Comparison of ENCODE assay signal across 16 mouse cellular contexts in genomic region chr11:18750080-18750375, GRCm38 (mm10).
DNase-seq lines count a peak whose midpoint lies in the region; ATAC-seq and TF ChIP-seq lines count a peak whose summit lies in the region.
"Had no signal": no experiment of that assay in that cellular context is flagged by ENCODE, and none has a peak within 500 bp of the region (broad histone marks: within the 10 kb centered on the region; RNA-seq: fewer than 3 reads in every experiment).

No protein-coding gene starts in this region.

- peaks cover 45% of the 10 kb centered on the region for H3K4me1 ChIP-seq in liver, embryonic 11.5 days (replicated peaks; ENCODE audit: control insufficient read depth, insufficient read depth, low read length)
- 0 out of 2 replicates have a peak, but pooled peaks cover 4% of the 10 kb centered on the region for H3K4me1 ChIP-seq in liver, postnatal 0 days (ENCODE audit: insufficient read depth)
- peaks cover 33% of the 10 kb centered on the region for H3K4me1 ChIP-seq in intestine, embryonic 15.5 days (replicated peaks)
- peaks cover 6% of the 10 kb centered on the region; the same call in 1 of the 2 replicates for H3K4me1 ChIP-seq in stomach, postnatal 0 days (replicated peaks; ENCODE audit: control insufficient read depth, insufficient read depth)
- H3K4me1 ChIP-seq: limb, embryonic 15.5 days had no signal

- no peak overlapping the region for H3K9ac ChIP-seq in liver, embryonic 11.5 days (ENCODE audit: low read depth, low read length)
- no peak overlapping the region for H3K9ac ChIP-seq in liver, postnatal 0 days (replicated peaks)
- H3K9ac ChIP-seq in intestine, embryonic 15.5 days = no peak overlapping the region
- no peak overlapping the region for H3K9ac ChIP-seq in stomach, postnatal 0 days (ENCODE audit: low read length)
- H3K9ac ChIP-seq: forebrain, postnatal 0 days; limb, embryonic 15.5 days had no signal

- no peak for TF ChIP-seq EP300 in liver, postnatal 0 days (IDR thresholded peaks at IDR 0.05; ENCODE audit: low read depth)
- TF ChIP-seq EP300 in stomach, postnatal 0 days (optimal IDR thresholded peaks at IDR 0.05) = no peak

- no peak overlapping the region for H3K4me3 ChIP-seq in liver, embryonic 11.5 days (ENCODE audit: low read depth, low read length)
- H3K4me3 ChIP-seq in liver, postnatal 0 days (ENCODE audit: low read depth, low read length) = no peak overlapping the region
- H3K4me3 ChIP-seq in intestine, embryonic 15.5 days (replicated peaks) = no peak overlapping the region
- no peak overlapping the region for H3K4me3 ChIP-seq in stomach, postnatal 0 days (ENCODE audit: low read depth, low read length)
- H3K4me3 ChIP-seq: limb, embryonic 15.5 days had no signal

- H3K27ac ChIP-seq in liver, embryonic 11.5 days (ENCODE audit: low read depth, low read length) = no peak overlapping the region
- no peak overlapping the region for H3K27ac ChIP-seq in liver, postnatal 0 days (ENCODE audit: low read depth)
- H3K27ac ChIP-seq in intestine, embryonic 15.5 days = peak overlapping the region; percentile 24; the same call in 1 of the 2 replicates
- peak overlapping the region; percentile 78 for H3K27ac ChIP-seq in stomach, postnatal 0 days (replicated peaks)
- H3K27ac ChIP-seq: limb, embryonic 15.5 days had no signal

- 64% methylated on average over 2 of the region's 2 CpGs for WGBS in liver, embryonic 11.5 days
- 69% methylated on average over 2 of the region's 2 CpGs for WGBS in liver, postnatal 0 days (ENCODE audit: insufficient replicate concordance)
- 45% methylated on average over 2 of the region's 2 CpGs for WGBS in intestine, embryonic 15.5 days
- WGBS in stomach, postnatal 0 days = 27% methylated on average over 2 of the region's 2 CpGs

- H3K9me3 ChIP-seq in liver, embryonic 11.5 days (ENCODE audit: control insufficient read depth, low read length) = no peaks in the 10 kb centered on the region
- no peaks in the 10 kb centered on the region for H3K9me3 ChIP-seq in liver, postnatal 0 days (ENCODE audit: low read length)
- no peaks in the 10 kb centered on the region for H3K9me3 ChIP-seq in intestine, embryonic 15.5 days
- H3K9me3 ChIP-seq in stomach, postnatal 0 days (ENCODE audit: control insufficient read depth, low read length) = no peaks in the 10 kb centered on the region
- H3K9me3 ChIP-seq: limb, embryonic 15.5 days had no signal

- no peak for TF ChIP-seq CTCF in liver, postnatal 0 days (IDR thresholded peaks at IDR 0.05; ENCODE audit: low read depth)
- no peak for TF ChIP-seq CTCF in stomach, postnatal 0 days (IDR thresholded peaks at IDR 0.05; ENCODE audit: low read depth)

- DNase-seq in cerebellum, adult 8-10 months = peak; percentile 33
- no peak for DNase-seq in cerebellum, postnatal 4 days (ENCODE audit: low spot score in 2 of 2)
- no peak for DNase-seq in liver, embryonic 11.5 days (ENCODE audit: low spot score)
- DNase-seq in liver, postnatal 0 days = no peak
- no peak for DNase-seq in stomach, postnatal 0 days (ENCODE audit: low spot score)
- no peak for DNase-seq in testis, postnatal 10 days (ENCODE audit: low spot score)
- DNase-seq: adrenal gland, postnatal 10 days; forebrain, postnatal 0 days; gastrocnemius, postnatal 10 days; kidney, adult 8-10 months; layer of hippocampus, adult 9-11 months; lung, adult 2 months had no signal

- no peaks in the 10 kb centered on the region for H3K36me3 ChIP-seq in liver, embryonic 11.5 days (ENCODE audit: control insufficient read depth, insufficient read depth, low read length)
- H3K36me3 ChIP-seq in liver, postnatal 0 days (replicated peaks; ENCODE audit: insufficient read depth, low read length) = no peaks in the 10 kb centered on the region
- H3K36me3 ChIP-seq in intestine, embryonic 15.5 days = no peaks in the 10 kb centered on the region
- no peaks in the 10 kb centered on the region for H3K36me3 ChIP-seq in stomach, postnatal 0 days (ENCODE audit: control insufficient read depth, insufficient read depth, low read length)
- H3K36me3 ChIP-seq: limb, embryonic 15.5 days had no signal

- H3K4me2 ChIP-seq in liver, embryonic 11.5 days = peak overlapping the region; percentile 28; the same call in 1 of the 2 replicates
- H3K4me2 ChIP-seq in liver, postnatal 0 days (ENCODE audit: low read depth, low read length) = no peak overlapping the region
- no peak overlapping the region for H3K4me2 ChIP-seq in intestine, embryonic 15.5 days (replicated peaks)
- peak overlapping the region; percentile 54; the same call in 1 of the 2 replicates for H3K4me2 ChIP-seq in stomach, postnatal 0 days (replicated peaks; ENCODE audit: low read depth)
- H3K4me2 ChIP-seq: limb, embryonic 15.5 days had no signal

- no peaks in the 10 kb centered on the region for H3K27me3 ChIP-seq in liver, embryonic 11.5 days (replicated peaks; ENCODE audit: control insufficient read depth, insufficient read depth, low read length)
- H3K27me3 ChIP-seq in liver, postnatal 0 days (ENCODE audit: insufficient read depth, low read length) = no peaks in the 10 kb centered on the region
- no peaks in the 10 kb centered on the region for H3K27me3 ChIP-seq in intestine, embryonic 15.5 days (replicated peaks)
- H3K27me3 ChIP-seq in stomach, postnatal 0 days (ENCODE audit: control insufficient read depth, insufficient read depth, low read length) = no peaks in the 10 kb centered on the region
- H3K27me3 ChIP-seq: CH12.LX had no signal

- ATAC-seq in liver, embryonic 11.5 days (replicated peaks; ENCODE audit: low FRiP score) = no peak
- ATAC-seq in liver, postnatal 0 days = no peak
- no peak for ATAC-seq in intestine, embryonic 15.5 days
- no peak for ATAC-seq in stomach, postnatal 0 days (ENCODE audit: low FRiP score, low TSS enrichment)
- no peak for ATAC-seq in megakaryocyte-erythroid progenitor cell, adult 5-6 weeks (replicated peaks; ENCODE audit: low FRiP score, low TSS enrichment, poor library complexity, severe bottlenecking)
- ATAC-seq: forebrain, postnatal 0 days had no signal

Comparison
In these comparisons a context has a peak if more than half of its experiments do, and no peak if none do; other contexts are left out.
1. H3K4me2 ChIP-seq: peak in liver, embryonic 11.5 days (single experiment) and stomach, postnatal 0 days (single experiment); none in liver, postnatal 0 days (single experiment) and intestine, embryonic 15.5 days (single experiment).
2. H3K27ac ChIP-seq: peak in intestine, embryonic 15.5 days (single experiment) and stomach, postnatal 0 days (single experiment); none in liver, embryonic 11.5 days (single experiment) and liver, postnatal 0 days (single experiment).